Mouse (Mus musculus): ENCODE measurements around the gene Atp5h. TPM values are rescaled to one million over a fixed set of nuclear protein-coding genes. Genes with fewer than 3 reads are reported as not detected.
"Not testable (repeated sequence)": the region's sequence is repeated elsewhere in the genome, so short reads cannot be mapped to it uniquely, and the experiment has no call there.

Atp5h gene
- polyA plus RNA-seq, 1 experiment from 2014 or later: 886 TPM

DNA sequence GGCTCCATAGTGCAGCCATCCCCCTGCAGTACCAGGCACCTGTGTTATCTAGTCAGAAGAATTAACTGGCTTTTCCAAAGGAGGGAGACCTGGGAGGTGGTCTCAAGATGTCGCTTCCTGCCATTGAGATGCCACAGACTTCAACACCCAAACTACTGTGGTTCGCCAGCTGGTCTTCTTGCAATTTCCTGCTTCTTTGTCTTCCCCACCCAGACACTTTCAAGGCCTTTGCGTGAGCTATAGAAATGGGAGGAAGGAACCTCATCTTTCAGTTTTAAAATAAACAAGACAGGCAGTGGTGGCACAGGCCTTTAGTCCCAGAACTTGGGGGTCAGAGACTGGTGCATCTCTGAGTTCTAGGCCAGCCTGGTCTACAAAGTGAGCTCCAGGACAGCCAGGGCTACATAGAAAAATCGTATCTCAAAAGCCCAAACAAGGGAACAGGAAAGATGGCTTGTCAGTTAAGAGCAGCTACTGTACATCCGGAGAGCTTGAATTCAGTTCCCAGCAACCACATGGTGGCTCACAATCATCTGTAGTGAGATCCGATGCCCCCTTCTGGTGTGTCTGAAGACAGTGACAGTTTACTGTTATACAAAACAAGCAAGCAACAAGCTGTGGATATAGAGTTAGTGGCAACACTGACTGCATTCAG lies 11.4 kb downstream of the Atp5h start:
- Histone ChIP-seq H3K9me3 (no peaks in the 10 kb centered on the region), H3K4me1 (peaks cover 89% of the 10 kb centered on the region), H3K27ac (peak overlapping the region; percentile 95), H3K4me3 (peak overlapping the region; percentile 70), H3K36me3 (replicated peaks) (peaks cover 56% of the 10 kb centered on the region), H3K27me3 (ENCODE audit: poor library complexity, severe bottlenecking) (no peaks in the 10 kb centered on the region)
- no peak for DNase-seq (ENCODE audit: extremely low spot score, low spot score)
- WGBS: 79% methylated on average over 6 of the region's 6 CpGs

DNA sequence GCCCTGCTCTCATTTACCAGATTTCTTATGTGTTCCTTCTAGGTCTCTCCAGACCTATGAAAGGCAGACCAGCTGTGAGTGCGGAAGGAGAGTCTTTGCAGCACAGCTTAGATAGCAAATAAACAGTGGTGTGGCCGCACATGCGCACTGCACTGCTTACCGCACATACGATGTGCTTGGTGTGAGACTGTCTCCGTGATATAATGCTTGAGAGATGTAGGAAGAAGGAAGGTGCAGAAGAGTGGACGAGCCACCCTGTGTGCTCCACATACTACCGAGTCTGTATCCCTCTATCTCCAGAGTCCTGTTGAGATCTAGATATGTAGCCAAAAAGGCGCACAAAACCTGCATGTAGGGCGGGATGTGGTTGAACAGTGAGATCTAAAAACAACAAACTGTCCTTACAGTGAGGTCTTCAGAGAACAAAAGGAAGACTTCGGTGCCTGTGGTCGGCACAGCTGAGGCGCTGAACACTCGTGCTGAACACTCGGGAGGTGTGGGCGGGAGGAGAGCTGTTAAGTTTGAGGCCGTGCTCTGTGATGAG lies 12.8 kb downstream of the Atp5h start:
- no peaks in the 10 kb centered on the region for H3K9me3 ChIP-seq
- WGBS: 96% methylated on average over 17 of the region's 17 CpGs
- DNase-seq (ENCODE audit: extremely low spot score, low spot score): no peak
- H3K27ac ChIP-seq: no peak overlapping the region
- no peaks in the 10 kb centered on the region for H3K27me3 ChIP-seq (ENCODE audit: poor library complexity, severe bottlenecking)
- H3K4me1 ChIP-seq: peaks cover 80% of the 10 kb centered on the region
- no peak overlapping the region for H3K4me3 ChIP-seq
- H3K36me3 ChIP-seq (replicated peaks): peaks cover 56% of the 10 kb centered on the region

DNA sequence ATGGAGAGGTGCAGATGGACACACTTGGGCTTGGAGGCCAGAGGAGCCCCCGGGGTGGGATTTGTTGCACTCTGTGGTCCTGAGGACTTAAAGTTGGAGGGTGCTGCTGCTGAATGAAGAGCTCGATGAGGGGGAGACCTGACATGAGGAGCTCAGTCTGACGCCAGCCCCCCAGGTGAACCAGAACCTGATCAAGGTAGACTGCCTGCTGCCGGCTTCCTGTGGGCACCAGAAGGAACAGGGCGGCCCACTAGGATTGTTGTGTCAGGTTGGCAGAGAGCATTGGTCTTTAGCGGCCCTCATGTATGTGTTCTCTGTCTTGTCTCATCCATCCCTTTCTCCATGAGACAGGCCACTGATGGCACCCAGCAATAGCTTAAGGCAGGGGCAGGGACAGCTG lies 14.0 kb downstream of the Atp5h start:
- Histone ChIP-seq H3K36me3 (replicated peaks) (peaks cover 48% of the 10 kb centered on the region), H3K4me1 (peaks cover 74% of the 10 kb centered on the region), H3K4me3 (peak overlapping the region; percentile 14; the same call in 1 of the 2 replicates), H3K9me3 (no peaks in the 10 kb centered on the region), H3K27ac (peak overlapping the region; percentile 33; the same call in 1 of the 2 replicates), H3K27me3 (ENCODE audit: poor library complexity, severe bottlenecking) (no peaks in the 10 kb centered on the region)
- DNase-seq (ENCODE audit: extremely low spot score, low spot score): no peak
- 97% methylated on average over 6 of the region's 6 CpGs for WGBS

DNA sequence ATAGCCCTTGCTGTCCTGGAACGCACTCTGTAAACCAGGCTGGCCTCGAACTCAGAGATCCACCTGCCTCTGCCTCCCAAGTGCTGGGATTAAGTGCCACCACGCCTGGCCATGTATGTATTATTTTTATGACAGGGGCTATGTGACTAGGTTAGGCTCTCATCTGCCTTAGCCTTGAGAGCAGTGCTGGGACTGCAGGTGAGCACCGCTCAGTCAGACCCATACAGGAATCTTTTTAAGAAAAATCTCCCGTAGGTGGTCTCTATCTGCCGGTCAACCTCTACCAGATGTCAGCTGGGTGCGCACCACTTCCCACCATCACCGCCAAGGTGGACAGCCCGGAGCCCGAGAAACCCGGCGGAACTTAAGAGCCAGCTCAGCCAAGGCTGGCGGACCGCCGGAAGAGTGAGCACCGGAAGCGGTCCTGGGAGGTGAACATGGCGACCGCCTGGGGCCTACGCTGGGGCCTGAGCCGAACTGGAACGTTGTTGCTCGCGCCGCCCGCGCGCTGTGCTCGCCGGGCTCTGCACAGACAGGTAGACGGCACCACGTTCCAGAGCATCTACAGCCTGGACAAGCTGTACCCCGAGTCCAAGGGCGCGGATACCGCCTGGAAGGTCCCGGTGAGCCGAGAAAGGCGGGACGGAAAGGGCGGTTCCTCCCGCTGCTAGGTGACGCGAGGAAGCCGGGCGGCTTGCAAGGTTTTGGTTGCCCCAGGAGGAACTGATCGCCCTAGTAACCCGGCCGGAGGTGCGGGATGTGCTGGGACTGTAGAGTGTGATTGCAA lies 16.2 kb downstream of the Atp5h start, which contains the start of gene Mrpl58:
Mrpl58 (plus strand) TSS at position 415 of the 787 bp plus-strand sequence.
- H3K27ac ChIP-seq: peak within 1 kb of the TSS; percentile 99
- DNase-seq (ENCODE audit: extremely low spot score, low spot score): peak; percentile 89
- no peaks in the 10 kb centered on the region for H3K9me3 ChIP-seq
- WGBS: 3% methylated on average over 50 of the region's 50 CpGs
- H3K4me3 ChIP-seq: peak within 1 kb of the TSS; percentile 94
- H3K4me1 ChIP-seq: peaks cover 53% of the 10 kb centered on the region
- H3K36me3 ChIP-seq (replicated peaks): peaks cover 35% of the 10 kb centered on the region
- H3K27me3 ChIP-seq (ENCODE audit: poor library complexity, severe bottlenecking): no peaks in the 10 kb centered on the region

DNA sequence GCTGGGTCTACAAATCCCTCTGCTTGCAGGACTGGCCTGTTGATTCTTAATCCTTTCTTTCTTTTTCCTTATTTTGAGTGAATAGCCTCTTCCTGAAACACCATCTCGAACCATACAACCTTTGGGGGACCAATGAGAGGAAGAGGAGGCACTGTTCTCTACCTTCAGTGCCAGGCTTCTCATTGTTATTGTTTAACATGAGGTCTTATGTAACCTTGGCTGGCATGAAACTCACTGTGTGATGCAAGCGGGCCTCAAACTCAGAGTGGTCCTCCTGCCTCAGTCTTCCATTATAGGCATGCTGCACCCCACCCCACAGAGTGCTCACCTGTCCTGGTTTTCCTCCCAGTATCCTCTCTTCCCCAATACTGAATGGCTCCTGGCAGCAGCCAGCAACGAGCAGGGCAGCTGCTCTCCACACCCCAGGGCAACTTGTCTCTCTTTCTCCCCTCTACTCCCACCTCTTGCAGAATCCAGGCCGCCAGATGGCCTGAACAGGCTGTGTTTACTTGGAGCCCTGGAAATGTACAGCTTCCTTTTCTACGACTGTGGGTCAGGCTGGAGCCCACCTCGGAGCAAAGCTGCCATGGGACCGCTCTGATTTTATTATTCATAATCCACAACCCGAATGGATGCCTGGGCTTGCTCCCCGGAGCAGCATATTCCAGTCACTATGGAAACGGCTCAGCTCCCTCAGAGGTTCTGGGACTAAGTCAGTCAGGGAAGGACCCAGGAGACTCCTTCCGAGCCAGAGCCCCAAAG lies 19.0 kb downstream of the Atp5h start:
- whole genome bisulfite sequencing: 64% methylated on average over 11 of the region's 11 CpGs
- Histone ChIP-seq H3K36me3 (replicated peaks) (peaks cover 27% of the 10 kb centered on the region), H3K27me3 (ENCODE audit: poor library complexity, severe bottlenecking) (no peaks in the 10 kb centered on the region), H3K27ac (peak overlapping the region; percentile 31), H3K4me3 (no peak overlapping the region), H3K9me3 (no peaks in the 10 kb centered on the region), H3K4me1 (peaks cover 35% of the 10 kb centered on the region)
- no peak for DNase-seq (ENCODE audit: extremely low spot score, low spot score)

DNA sequence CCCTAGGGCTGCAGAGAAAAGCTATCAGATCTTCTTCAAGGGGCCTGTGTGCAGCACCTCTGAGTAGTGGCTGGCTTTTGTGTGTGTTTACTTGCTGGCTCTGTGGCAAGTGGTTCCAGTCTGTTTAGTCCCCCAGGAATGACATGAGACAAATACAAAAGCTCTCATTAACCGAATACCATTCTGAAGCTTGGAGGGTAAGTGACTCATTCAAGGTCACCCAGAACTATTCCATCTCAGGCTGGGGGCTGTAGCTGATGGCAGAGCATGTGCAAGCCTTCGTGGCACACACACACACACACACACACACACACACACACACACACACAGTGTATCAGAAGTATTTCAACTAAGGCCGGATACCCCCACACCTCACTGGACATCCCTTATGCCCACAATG lies 19.6 kb downstream of the Atp5h start:
- peaks cover 28% of the 10 kb centered on the region for H3K4me1 ChIP-seq
- H3K4me3 ChIP-seq: no peak overlapping the region
- no peaks in the 10 kb centered on the region for H3K27me3 ChIP-seq (ENCODE audit: poor library complexity, severe bottlenecking)
- DNase-seq (ENCODE audit: extremely low spot score, low spot score): no peak
- WGBS: 83% methylated on average over 3 of the region's 3 CpGs
- no peaks in the 10 kb centered on the region for H3K9me3 ChIP-seq
- H3K36me3 ChIP-seq (replicated peaks): peaks cover 27% of the 10 kb centered on the region
- H3K27ac ChIP-seq: no peak overlapping the region

DNA sequence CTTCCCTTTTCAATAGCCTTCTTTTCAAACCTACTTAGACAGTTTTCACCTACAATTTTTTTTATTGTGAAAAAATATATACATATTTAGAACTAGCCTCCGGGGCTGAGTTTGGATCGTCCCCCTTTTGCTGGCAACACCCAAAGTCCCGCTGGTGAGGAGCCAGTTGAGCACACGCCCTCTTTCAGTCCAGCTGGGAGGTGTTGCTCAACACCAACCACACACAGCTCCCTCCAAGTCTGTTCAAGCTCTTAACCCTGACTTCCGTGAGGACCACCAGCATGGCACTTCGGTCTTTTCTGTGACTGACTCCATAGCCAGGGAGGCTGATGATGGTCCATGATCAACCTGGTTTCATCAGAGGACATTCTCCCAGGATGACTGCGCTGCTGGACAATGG lies 21.7 kb downstream of the Atp5h start:
- H3K4me3 ChIP-seq: no peak overlapping the region
- no peaks in the 10 kb centered on the region for H3K9me3 ChIP-seq
- no peaks in the 10 kb centered on the region; the same call in 1 of the 2 replicates for H3K27me3 ChIP-seq (ENCODE audit: poor library complexity, severe bottlenecking)
- H3K36me3 ChIP-seq (replicated peaks): peaks cover 47% of the 10 kb centered on the region
- H3K27ac ChIP-seq: no peak overlapping the region
- H3K4me1 ChIP-seq: peaks cover 11% of the 10 kb centered on the region
- WGBS: 84% methylated on average over 7 of the region's 7 CpGs
- DNase-seq (ENCODE audit: extremely low spot score, low spot score): no peak

DNA sequence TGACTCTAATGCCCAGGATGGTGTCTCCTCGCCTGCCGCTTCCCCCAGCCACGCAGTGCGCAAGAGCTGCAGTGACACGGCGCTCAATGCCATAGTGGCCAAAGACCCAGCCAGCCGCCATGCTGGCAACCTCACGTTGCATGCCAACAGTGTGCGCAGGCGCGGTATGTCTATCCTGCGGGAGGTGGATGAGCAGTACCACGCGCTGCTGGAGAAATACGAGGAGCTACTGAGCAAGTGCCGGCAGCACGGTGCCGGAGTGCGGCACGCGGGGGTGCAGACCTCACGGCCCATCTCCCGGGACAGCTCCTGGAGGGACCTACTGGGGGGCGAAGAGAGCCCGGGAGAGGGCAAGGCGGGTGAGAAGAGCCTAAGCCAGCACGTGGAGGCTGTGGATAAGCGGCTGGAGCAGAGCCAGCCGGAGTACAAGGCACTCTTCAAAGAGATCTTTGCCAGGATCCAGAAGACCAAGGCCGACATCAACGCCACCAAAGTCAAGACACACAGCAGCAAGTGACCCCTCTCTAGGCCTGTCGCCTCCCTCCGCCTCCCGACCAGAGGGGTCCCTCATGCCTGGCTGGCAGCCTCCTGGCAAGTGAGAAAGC lies 25.9 kb downstream of the Atp5h start:
- no peak overlapping the region for H3K4me3 ChIP-seq
- no peaks in the 10 kb centered on the region for H3K9me3 ChIP-seq
- WGBS: 74% methylated on average over 34 of the region's 34 CpGs
- H3K27ac ChIP-seq: no peak overlapping the region
- no peak for DNase-seq (ENCODE audit: extremely low spot score, low spot score)
- H3K27me3 ChIP-seq (ENCODE audit: poor library complexity, severe bottlenecking): peaks cover 4% of the 10 kb centered on the region; the same call in 1 of the 2 replicates
- H3K36me3 ChIP-seq (replicated peaks): peaks cover 87% of the 10 kb centered on the region
- H3K4me1 ChIP-seq: 0 out of 2 replicates have a peak, but pooled peaks cover 3% of the 10 kb centered on the region

DNA sequence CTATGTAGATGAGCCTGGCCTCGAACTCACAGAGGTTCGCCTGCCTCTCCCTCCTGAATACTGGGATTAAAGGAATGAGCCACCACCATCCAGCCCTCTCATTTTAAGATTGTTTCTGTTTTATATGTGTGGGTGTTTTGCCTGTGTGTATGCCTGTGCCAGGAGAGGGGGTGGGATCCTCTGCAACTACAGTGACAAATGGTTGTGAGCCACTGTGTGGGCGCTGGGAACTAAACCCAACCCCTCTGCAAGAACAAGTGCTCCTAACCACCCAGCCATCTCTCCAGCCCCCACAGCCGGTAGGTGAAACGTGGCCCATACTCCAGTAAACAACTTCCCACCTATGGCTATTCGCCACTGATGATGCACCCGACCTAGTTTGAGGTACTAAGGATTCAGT lies 28.4 kb downstream of the Atp5h start:
- peaks cover 4% of the 10 kb centered on the region; the same call in 1 of the 2 replicates for H3K27me3 ChIP-seq (ENCODE audit: poor library complexity, severe bottlenecking)
- no peak overlapping the region for H3K27ac ChIP-seq
- DNase-seq (ENCODE audit: extremely low spot score, low spot score): no peak
- WGBS: 95% methylated on average over 7 of the region's 7 CpGs
- H3K4me1 ChIP-seq: 0 out of 2 replicates have a peak, but pooled peaks cover 3% of the 10 kb centered on the region
- peaks cover 96% of the 10 kb centered on the region for H3K36me3 ChIP-seq (replicated peaks)
- no peak overlapping the region for H3K4me3 ChIP-seq
- no peaks in the 10 kb centered on the region for H3K9me3 ChIP-seq

DNA sequence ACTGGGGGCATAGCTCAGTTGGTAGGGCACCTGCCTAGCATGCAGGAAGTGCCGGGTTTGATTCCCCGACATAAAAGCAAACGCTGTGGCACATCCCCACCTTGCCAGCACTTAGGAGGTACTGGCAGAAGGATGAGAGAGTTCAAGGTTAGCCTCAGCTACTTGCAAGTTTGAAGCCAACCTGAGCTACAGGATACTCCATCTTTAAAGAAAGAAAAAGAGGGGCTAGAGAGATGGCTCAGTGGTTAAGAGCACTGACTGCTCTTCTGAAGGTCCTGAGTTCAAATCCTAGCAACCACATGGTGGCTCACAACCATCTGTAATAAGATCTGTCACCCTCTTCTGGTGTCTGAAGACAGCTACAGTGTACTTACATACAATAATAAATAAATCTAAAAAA lies 32.9 kb downstream of the Atp5h start:
- not testable (repeated sequence) for H3K27ac ChIP-seq; H3K9me3 ChIP-seq; H3K4me3 ChIP-seq; H3K27me3 ChIP-seq (ENCODE audit: poor library complexity, severe bottlenecking); DNase-seq (ENCODE audit: extremely low spot score, low spot score)
- WGBS: 90% methylated on average over 3 of the region's 3 CpGs
- Histone ChIP-seq H3K4me1 (peaks cover 41% of the 10 kb centered on the region), H3K36me3 (replicated peaks) (peaks cover 63% of the 10 kb centered on the region)

DNA sequence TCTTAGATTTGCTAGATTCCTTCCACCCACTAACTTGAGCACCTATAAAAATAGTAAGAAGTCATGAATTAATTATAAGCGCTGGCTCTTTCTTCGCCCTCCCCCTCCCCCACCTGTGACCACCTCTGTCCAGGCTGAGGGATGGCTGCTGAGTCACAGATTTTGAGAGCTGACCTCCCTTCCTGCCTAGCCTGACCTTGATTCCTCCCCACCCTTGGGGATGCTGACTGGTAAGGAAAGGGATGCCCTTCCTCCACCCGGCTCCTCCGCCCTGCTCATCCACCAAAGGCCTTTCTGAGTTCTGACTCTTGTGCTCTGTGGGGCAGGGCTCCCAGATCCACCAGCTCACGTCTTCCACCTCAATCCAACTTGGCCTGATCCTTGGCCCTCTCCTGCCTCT lies 35.2 kb downstream of the Atp5h start:
- Histone ChIP-seq H3K4me1 (peaks cover 51% of the 10 kb centered on the region), H3K4me3 (peak overlapping the region; percentile 95)
- no peak for DNase-seq (ENCODE audit: extremely low spot score, low spot score)

More for the DNA sequence above, 35.2 kb downstream of the Atp5h start:
- WGBS: 70% methylated on average over 5 of the region's 5 CpGs
- Histone ChIP-seq H3K27ac (peak overlapping the region; percentile 98), H3K27me3 (ENCODE audit: poor library complexity, severe bottlenecking) (no peaks in the 10 kb centered on the region), H3K9me3 (no peaks in the 10 kb centered on the region), H3K36me3 (replicated peaks) (peaks cover 42% of the 10 kb centered on the region)

All from forebrain, embryonic 10.5 days (tissue).